Mouse (Mus musculus) E14TG2a.4 (cell line): ENCODE measurements around the gene Gm45140.

Experiments used
- H3K27me3 ChIP-seq: 2 replicates; pipeline ENCODE4 v1.6.1; 2014; ENCODE audit warnings: low read length, control low read depth; ENCODE audit not compliant: insufficient read depth
- H3K36me3 ChIP-seq: 2 replicates; pipeline ENCODE4 v1.6.1; 2014; ENCODE audit warnings: low read length, control low read depth; ENCODE audit not compliant: insufficient read depth
- H3K4me1 ChIP-seq: replicated peaks from 2 replicates; pipeline ENCODE4 v1.6.1; 2014; ENCODE audit warnings: low read depth, low read length, control low read depth
- H3K4me3 ChIP-seq: replicated peaks from 2 replicates; pipeline ENCODE4 v1.5.1; 2014; ENCODE audit warnings: mild to moderate bottlenecking, low read length
- H3K9me3 ChIP-seq: 2 replicates; pipeline ENCODE4 v1.6.1; 2014; ENCODE audit warnings: low read length, control low read depth
- CTCF ChIP-seq: conservative IDR thresholded peaks from 2 replicates; pipeline ENCODE4 v1.5.1; 2014; ENCODE audit warnings: low read length
- NANOG ChIP-seq: IDR thresholded peaks from 2 replicates; pipeline ENCODE4 v1.6.1; 2014; ENCODE audit warnings: borderline replicate concordance, low read length, mixed read lengths
- POU5F1 ChIP-seq: IDR thresholded peaks from 2 replicates; pipeline ENCODE4 v1.6.1; 2014; ENCODE audit warnings: low read length, borderline replicate concordance

Gene Gm45140

GRCm38 (mm10) chr6:87750184-87750910, 85.2 kb downstream of the Gm45140 start:
- no peaks in the 10 kb centered on the region for H3K4me1 ChIP-seq
- H3K27me3 ChIP-seq = peaks cover 8% of the 10 kb centered on the region
- no peaks in the 10 kb centered on the region for H3K36me3 ChIP-seq
- H3K9me3 ChIP-seq = peaks cover 9% of the 10 kb centered on the region; the same call in 1 of the 2 replicates
- H3K4me3 ChIP-seq = no peak overlapping the region
- no peak for TF ChIP-seq POU5F1

- no peak overlapping the region for H3K4me3 ChIP-seq
- TF ChIP-seq CTCF (no peak), POU5F1 (no peak), NANOG (no peak)
- H3K27me3 ChIP-seq = peaks cover 4% of the 10 kb centered on the region; the same call in 1 of the 2 replicates
- H3K4me1 ChIP-seq = no peaks in the 10 kb centered on the region
- no peaks in the 10 kb centered on the region for H3K36me3 ChIP-seq
- peaks cover 9% of the 10 kb centered on the region; the same call in 1 of the 2 replicates for H3K9me3 ChIP-seq
These were observed 87.1 kb downstream of the Gm45140 start for GRCm38 (mm10) chr6:87748531-87748930.

- TF ChIP-seq NANOG = no peak
- TF ChIP-seq POU5F1 = no peak
- TF ChIP-seq CTCF = no peak
- Histone ChIP-seq H3K9me3 (peaks cover 9% of the 10 kb centered on the region; the same call in 1 of the 2 replicates), H3K4me1 (no peaks in the 10 kb centered on the region), H3K4me3 (no peak overlapping the region), H3K36me3 (no peaks in the 10 kb centered on the region), H3K27me3 (peaks cover 4% of the 10 kb centered on the region; the same call in 1 of the 2 replicates)
These were observed 87.5 kb downstream of the Gm45140 start for GRCm38 (mm10) chr6:87748078-87748477.

GRCm38 (mm10) chr6:87746849-87747248, 88.7 kb downstream of the Gm45140 start:
- TF ChIP-seq POU5F1 = no peak
- no peak for TF ChIP-seq NANOG
- no peak for TF ChIP-seq CTCF
- H3K9me3 ChIP-seq = peaks cover 9% of the 10 kb centered on the region; the same call in 1 of the 2 replicates
- H3K36me3 ChIP-seq = no peaks in the 10 kb centered on the region
- no peaks in the 10 kb centered on the region for H3K27me3 ChIP-seq
- no peaks in the 10 kb centered on the region for H3K4me1 ChIP-seq
- H3K4me3 ChIP-seq = no peak overlapping the region

GRCm38 (mm10) chr6:87746059-87746458, 89.5 kb downstream of the Gm45140 start:
- Histone ChIP-seq H3K27me3 (no peaks in the 10 kb centered on the region), H3K4me3 (no peak overlapping the region), H3K9me3 (peaks cover 9% of the 10 kb centered on the region; the same call in 1 of the 2 replicates), H3K4me1 (no peaks in the 10 kb centered on the region), H3K36me3 (no peaks in the 10 kb centered on the region)
- TF ChIP-seq CTCF (no peak), POU5F1 (no peak)

GRCm38 (mm10) chr6:87745301-87745700, 90.3 kb downstream of the Gm45140 start:
- peaks cover 9% of the 10 kb centered on the region; the same call in 1 of the 2 replicates for H3K9me3 ChIP-seq
- H3K27me3 ChIP-seq = 0 out of 2 replicates have a peak, but pooled peaks cover under 1% of the 10 kb centered on the region
- no peak overlapping the region for H3K4me3 ChIP-seq
- H3K36me3 ChIP-seq = no peaks in the 10 kb centered on the region
- no peak for TF ChIP-seq NANOG
- TF ChIP-seq CTCF = no peak
- no peaks in the 10 kb centered on the region for H3K4me1 ChIP-seq

- Histone ChIP-seq H3K27me3 (peaks cover 5% of the 10 kb centered on the region; the same call in 1 of the 2 replicates), H3K4me3 (no peak overlapping the region), H3K36me3 (no peaks in the 10 kb centered on the region), H3K9me3 (peaks cover 9% of the 10 kb centered on the region; the same call in 1 of the 2 replicates), H3K4me1 (no peaks in the 10 kb centered on the region)
- TF ChIP-seq POU5F1 (no peak), CTCF (no peak), NANOG (no peak)
These were observed 91.0 kb downstream of the Gm45140 start for GRCm38 (mm10) chr6:87744632-87745031.

- Histone ChIP-seq H3K36me3 (no peaks in the 10 kb centered on the region), H3K4me1 (no peaks in the 10 kb centered on the region), H3K4me3 (no peak overlapping the region), H3K27me3 (peaks cover 12% of the 10 kb centered on the region), H3K9me3 (no peaks in the 10 kb centered on the region)
- TF ChIP-seq CTCF = no peak
These were observed 92.3 kb downstream of the Gm45140 start for GRCm38 (mm10) chr6:87743281-87743680.

- H3K9me3 ChIP-seq = no peaks in the 10 kb centered on the region
- H3K27me3 ChIP-seq = peaks cover 17% of the 10 kb centered on the region
- no peaks in the 10 kb centered on the region for H3K36me3 ChIP-seq
- H3K4me3 ChIP-seq = no peak overlapping the region
- H3K4me1 ChIP-seq = no peaks in the 10 kb centered on the region; the same call in 1 of the 2 replicates
- no peak for TF ChIP-seq NANOG
- TF ChIP-seq CTCF = peak; percentile 36; the same call in 1 of the 2 replicates
These were observed 92.8 kb downstream of the Gm45140 start for GRCm38 (mm10) chr6:87742804-87743203.
